In the genomic region with DNA sequence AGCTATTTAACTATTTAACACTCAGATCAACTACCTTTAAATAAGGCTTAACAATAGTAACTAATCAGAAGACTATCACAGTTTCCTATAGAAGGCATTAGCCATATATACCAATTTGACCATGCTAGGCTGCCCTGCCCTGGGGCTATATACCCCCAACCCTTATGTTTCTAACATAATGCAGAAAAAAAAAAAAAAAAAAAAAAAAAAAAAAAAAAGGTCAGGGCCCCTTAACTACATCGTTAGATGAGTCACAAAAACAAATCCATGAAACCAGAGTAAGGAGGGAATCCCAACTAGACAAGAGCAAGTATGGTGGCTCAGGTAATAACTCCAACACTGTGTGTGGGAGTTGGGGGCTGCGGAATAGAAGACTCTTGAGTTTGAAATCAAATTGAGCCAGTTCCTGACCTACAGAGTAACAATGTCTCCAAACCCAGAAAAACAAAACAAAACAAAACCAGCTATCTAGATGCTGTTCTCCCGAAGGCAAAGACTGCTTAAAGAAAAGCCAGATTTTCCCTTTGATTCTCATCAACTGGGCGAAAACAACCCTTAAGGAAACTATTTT, we compare ENCODE assay signal across 8 mouse cellular contexts. TPM values are rescaled to one million over a fixed set of nuclear protein-coding genes. Genes with fewer than 3 reads are reported as not detected.
DNase-seq lines count a peak whose midpoint lies in the region; ATAC-seq and TF ChIP-seq lines count a peak whose summit lies in the region.

No protein-coding gene starts in this region.

- no peak for TF ChIP-seq POLR2A in bone marrow, adult 2 months (IDR thresholded peaks at IDR 0.05; ENCODE audit: borderline replicate concordance, control insufficient read depth, low read depth, low read length)

- peaks cover 5% of the 10 kb centered on the region; the same call in 1 of the 2 replicates for H3K36me3 ChIP-seq in kidney, embryonic 14.5 days (ENCODE audit: control insufficient read depth, insufficient read depth, low read length)
- H3K36me3 ChIP-seq in hindbrain, embryonic 13.5 days: peaks cover 3% of the 10 kb centered on the region; the same call in 1 of the 2 replicates
- peaks cover 8% of the 10 kb centered on the region for H3K36me3 ChIP-seq in midbrain, embryonic 14.5 days (ENCODE audit: control insufficient read depth, insufficient read depth, low read length)

- H3K9ac ChIP-seq in kidney, embryonic 14.5 days (ENCODE audit: low read depth, low read length): peak overlapping the region; percentile 70
- H3K9ac ChIP-seq in hindbrain, embryonic 13.5 days: peak overlapping the region; percentile 68; the same call in 1 of the 2 replicates
- 0 out of 2 replicates have a peak overlapping the region, but pooled peaks have one; percentile 24 for H3K9ac ChIP-seq in midbrain, embryonic 14.5 days (replicated peaks; ENCODE audit: low read length)

- DNase-seq in kidney, postnatal 4 days: no peak
- DNase-seq in midbrain, embryonic 14.5 days: no peak
- no peak for DNase-seq in adrenal gland, adult 18-20 months (ENCODE audit: low spot score in 2 of 2)
- DNase-seq in layer of hippocampus, adult 9-10 months (ENCODE audit: low spot score): no peak
- DNase-seq in left cerebral cortex, postnatal 36 days (ENCODE audit: low spot score in 2 of 2): no peak

- H3K4me2 ChIP-seq in kidney, embryonic 14.5 days (replicated peaks; ENCODE audit: low read depth, low read length): peak overlapping the region; percentile 72
- H3K4me2 ChIP-seq in hindbrain, embryonic 13.5 days: peak overlapping the region; percentile 88
- H3K4me2 ChIP-seq in midbrain, embryonic 14.5 days (ENCODE audit: low read length): peak overlapping the region; percentile 77

- H3K27ac ChIP-seq in kidney, embryonic 14.5 days (ENCODE audit: low read depth, low read length): no peak overlapping the region
- no peak overlapping the region for H3K27ac ChIP-seq in bone marrow, adult 2 months (ENCODE audit: control insufficient read depth, insufficient read depth, low read depth, low read length, poor library complexity)
- H3K27ac ChIP-seq in hindbrain, embryonic 13.5 days: no peak overlapping the region
- H3K27ac ChIP-seq in midbrain, embryonic 14.5 days (replicated peaks; ENCODE audit: low read depth, low read length): no peak overlapping the region

- TF ChIP-seq CTCF in bone marrow, adult 2 months (IDR thresholded peaks at IDR 0.05; ENCODE audit: control insufficient read depth, insufficient read depth, low read length): no peak

- H3K4me1 ChIP-seq in kidney, embryonic 14.5 days (ENCODE audit: control insufficient read depth, insufficient read depth, low read length): 0 out of 2 replicates have a peak, but pooled peaks cover 6% of the 10 kb centered on the region
- H3K4me1 ChIP-seq in bone marrow, adult 2 months (ENCODE audit: control insufficient read depth, insufficient read depth, low read length): no peaks in the 10 kb centered on the region; the same call in none of the 2 replicates
- H3K4me1 ChIP-seq in hindbrain, embryonic 13.5 days (replicated peaks): peaks cover 16% of the 10 kb centered on the region
- H3K4me1 ChIP-seq in midbrain, embryonic 14.5 days (ENCODE audit: control insufficient read depth, insufficient read depth, low read length): peaks cover 12% of the 10 kb centered on the region; the same call in 1 of the 2 replicates

- ATAC-seq in kidney, embryonic 14.5 days (ENCODE audit: low FRiP score, low TSS enrichment): no peak
- no peak for ATAC-seq in hindbrain, embryonic 13.5 days (ENCODE audit: low FRiP score)
- no peak for ATAC-seq in midbrain, embryonic 14.5 days (ENCODE audit: low FRiP score, low TSS enrichment)

- H3K9me3 ChIP-seq in kidney, embryonic 14.5 days (ENCODE audit: control insufficient read depth, low read length): no peaks in the 10 kb centered on the region
- no peaks in the 10 kb centered on the region for H3K9me3 ChIP-seq in hindbrain, embryonic 13.5 days
- H3K9me3 ChIP-seq in midbrain, embryonic 14.5 days (ENCODE audit: control insufficient read depth, low read length): no peaks in the 10 kb centered on the region

- intact Hi-C loops in left cerebral cortex, postnatal 36 days (cut with DNase I): no loop called here

- no peaks in the 10 kb centered on the region for H3K27me3 ChIP-seq in kidney, embryonic 14.5 days (ENCODE audit: control insufficient read depth, insufficient read depth, low read length)
- no peaks in the 10 kb centered on the region for H3K27me3 ChIP-seq in hindbrain, embryonic 13.5 days
- H3K27me3 ChIP-seq in midbrain, embryonic 14.5 days (ENCODE audit: control insufficient read depth, insufficient read depth, low read length): no peaks in the 10 kb centered on the region

- whole genome bisulfite sequencing in kidney, embryonic 14.5 days: 3% methylated on average over 4 of the region's 4 CpGs
- 1% methylated on average over 4 of the region's 4 CpGs for WGBS in bone marrow, adult 2 months
- 4% methylated on average over 4 of the region's 4 CpGs for WGBS in hindbrain, embryonic 13.5 days
- 5% methylated on average over 4 of the region's 4 CpGs for WGBS in midbrain, embryonic 14.5 days

- H3K4me3 ChIP-seq in kidney, embryonic 14.5 days (ENCODE audit: low read length): peak overlapping the region; percentile 85
- peak overlapping the region; percentile 93 for H3K4me3 ChIP-seq in bone marrow, adult 2 months (replicated peaks; ENCODE audit: control insufficient read depth, low read depth, low read length)
- peak overlapping the region; percentile 79 for H3K4me3 ChIP-seq in hindbrain, embryonic 13.5 days
- peak overlapping the region; percentile 56 for H3K4me3 ChIP-seq in midbrain, embryonic 14.5 days (replicated peaks; ENCODE audit: low read depth, low read length)

RNA-seq across cellular contexts. Expression of gene Cenpp, which starts 0.7 kb away (rescaled TPM):
- polyA plus RNA-seq in kidney, embryonic 14.5 days (2014; fragmentation: Nextera tagmentation; extraction: Ambion mirVana): 34.1 and 45.5 TPM in 2 replicates
- 8.5 and 9.9 TPM in 2 replicates for polyA plus RNA-seq in bone marrow, adult 2 months (2011; ENCODE audit: insufficient read depth, insufficient read length, low replicate concordance, missing spikeins)
- polyA plus RNA-seq in hindbrain, embryonic 13.5 days (2015; fragmentation: Nextera tagmentation; extraction: Ambion mirVana): 7.0 and 9.1 TPM in 2 replicates
- 7.4 and 9.6 TPM in 2 replicates for polyA plus RNA-seq in midbrain, embryonic 14.5 days (2014; fragmentation: Nextera tagmentation; extraction: Ambion mirVana)
- 1 to 10 TPM in 1 of 2 experiments, under 1 TPM in 1; 0.38 to 1.2 TPM for total RNA-seq in adrenal gland, adult 18-20 months (2021)
- total RNA-seq in left cerebral cortex, postnatal 36 days (2021): 1 to 10 TPM; 1.2 TPM

RNA-seq across cellular contexts. Expression of gene Nol8, which starts 1.0 kb away (rescaled TPM):
- polyA plus RNA-seq in kidney, embryonic 14.5 days (2014; fragmentation: Nextera tagmentation; extraction: Ambion mirVana): 18.6 and 22.0 TPM in 2 replicates
- polyA plus RNA-seq in bone marrow, adult 2 months (2011; ENCODE audit: insufficient read depth, insufficient read length, low replicate concordance, missing spikeins): 5.2 and 9.2 TPM in 2 replicates
- polyA plus RNA-seq in hindbrain, embryonic 13.5 days (2015; fragmentation: Nextera tagmentation; extraction: Ambion mirVana): 22.6 and 22.9 TPM in 2 replicates
- 18.0 and 22.4 TPM in 2 replicates for polyA plus RNA-seq in midbrain, embryonic 14.5 days (2014; fragmentation: Nextera tagmentation; extraction: Ambion mirVana)
- 10 to 100 TPM; 22.0 to 24.7 TPM for total RNA-seq in adrenal gland, adult 18-20 months (2021)
- 10 to 100 TPM; 22.8 to 28.4 TPM for total RNA-seq in left cerebral cortex, postnatal 36 days (2021)

RNA-seq across cellular contexts. Expression of gene Iars, which starts 30.0 kb away (rescaled TPM):
- 42.1 and 94.3 TPM in 2 replicates for polyA plus RNA-seq in kidney, embryonic 14.5 days (2014; fragmentation: Nextera tagmentation; extraction: Ambion mirVana)
- polyA plus RNA-seq in bone marrow, adult 2 months (2011; ENCODE audit: insufficient read depth, insufficient read length, low replicate concordance, missing spikeins): 18.9 and 27.5 TPM in 2 replicates
- polyA plus RNA-seq in hindbrain, embryonic 13.5 days (2015; fragmentation: Nextera tagmentation; extraction: Ambion mirVana): 53.3 and 54.9 TPM in 2 replicates
- 35.9 and 53.4 TPM in 2 replicates for polyA plus RNA-seq in midbrain, embryonic 14.5 days (2014; fragmentation: Nextera tagmentation; extraction: Ambion mirVana)
- total RNA-seq in adrenal gland, adult 18-20 months (2021): 10 to 100 TPM; 66.3 to 80.6 TPM
- 10 to 100 TPM; 62.9 to 69.5 TPM for total RNA-seq in left cerebral cortex, postnatal 36 days (2021)

RNA-seq across cellular contexts. Expression of gene Ogn, which starts 44.0 kb away (rescaled TPM):
- polyA plus RNA-seq in kidney, embryonic 14.5 days (2014; fragmentation: Nextera tagmentation; extraction: Ambion mirVana): 26.3 and 31.6 TPM in 2 replicates
- 2.9 and 6.4 TPM in 2 replicates for polyA plus RNA-seq in bone marrow, adult 2 months (2011; ENCODE audit: insufficient read depth, insufficient read length, low replicate concordance, missing spikeins)
- 8.1 and 14.9 TPM in 2 replicates for polyA plus RNA-seq in hindbrain, embryonic 13.5 days (2015; fragmentation: Nextera tagmentation; extraction: Ambion mirVana)
- 0.59 and 7.7 TPM in 2 replicates for polyA plus RNA-seq in midbrain, embryonic 14.5 days (2014; fragmentation: Nextera tagmentation; extraction: Ambion mirVana)
- 10 to 100 TPM; 48.1 to 62.8 TPM for total RNA-seq in adrenal gland, adult 18-20 months (2021)
- 1 to 10 TPM; 4.2 to 9.3 TPM for total RNA-seq in left cerebral cortex, postnatal 36 days (2021)
